ENCODE assay signal across 22 mouse cellular contexts in genomic region chr4:125174516-125175185, GRCm38 (mm10). TPM values are rescaled to one million over a fixed set of nuclear protein-coding genes. Genes with fewer than 3 reads are reported as not detected.
DNase-seq lines count a peak whose midpoint lies in the region; ATAC-seq lines count a peak whose summit lies in the region.
"Had no signal": no experiment of that assay in that cellular context is flagged by ENCODE, and none has a peak within 500 bp of the region (broad histone marks: within the 10 kb centered on the region; RNA-seq: fewer than 3 reads in every experiment).

No protein-coding gene starts in this region.

- ATAC-seq in kidney, embryonic 14.5 days (ENCODE audit: low FRiP score, low TSS enrichment), result 0 out of 2 replicates have a peak, but pooled peaks have one; percentile 32
- no peak for ATAC-seq in heart, embryonic 12.5 days (ENCODE audit: insufficient number of reproducible peaks, low FRiP score)
- no peak for ATAC-seq in liver, embryonic 11.5 days (replicated peaks; ENCODE audit: low FRiP score)
- ATAC-seq: forebrain, embryonic 13.5 days; intestine, postnatal 0 days; lung, postnatal 0 days had no signal

- no peaks in the 10 kb centered on the region for H3K4me1 ChIP-seq in kidney, embryonic 14.5 days (ENCODE audit: control insufficient read depth, insufficient read depth, low read length)
- no peaks in the 10 kb centered on the region for H3K4me1 ChIP-seq in heart, embryonic 12.5 days (replicated peaks)
- no peaks in the 10 kb centered on the region for H3K4me1 ChIP-seq in liver, embryonic 11.5 days (replicated peaks; ENCODE audit: control insufficient read depth, insufficient read depth, low read length)

- no peak overlapping the region for H3K4me2 ChIP-seq in kidney, embryonic 14.5 days (replicated peaks; ENCODE audit: low read depth, low read length)
- no peak overlapping the region for H3K4me2 ChIP-seq in heart, embryonic 12.5 days
- H3K4me2 ChIP-seq in liver, embryonic 11.5 days, result no peak overlapping the region
- H3K4me2 ChIP-seq: embryonic facial prominence, embryonic 12.5 days; forebrain, embryonic 13.5 days; heart, embryonic 13.5 days; hindbrain, embryonic 15.5 days; liver, embryonic 15.5 days had no signal

- 34% methylated on average over 5 of the region's 5 CpGs for WGBS in kidney, embryonic 14.5 days
- WGBS in heart, embryonic 12.5 days, result 77% methylated on average over 5 of the region's 5 CpGs
- WGBS in liver, embryonic 11.5 days, result 82% methylated on average over 5 of the region's 5 CpGs

- peak; percentile 44 for DNase-seq in embryo, embryonic 10 days (ENCODE audit: low spot score)
- no peak for DNase-seq in embryo, embryonic 9.5 days (ENCODE audit: extremely low spot score)
- DNase-seq in embryo, embryonic 11.5 days (ENCODE audit: low read depth, low spot score), result peak; percentile 19
- DNase-seq in kidney, postnatal 4 days, result peak; percentile 41 to 54
- no peak for DNase-seq in liver, embryonic 11.5 days (ENCODE audit: low spot score)
- DNase-seq in layer of hippocampus, adult 18-20 months (ENCODE audit: low spot score in 2 of 2), result no peak
- DNase-seq: adrenal gland, postnatal 14 days; cerebellum, postnatal 14 days; layer of hippocampus, adult 9-11 months; midbrain, embryonic 14.5 days; right cerebral cortex, postnatal 4 days had no signal

- no peak overlapping the region for H3K4me3 ChIP-seq in kidney, embryonic 14.5 days (ENCODE audit: low read length)
- no peak overlapping the region for H3K4me3 ChIP-seq in heart, embryonic 12.5 days
- no peak overlapping the region for H3K4me3 ChIP-seq in liver, embryonic 11.5 days (ENCODE audit: low read depth, low read length)
- H3K4me3 ChIP-seq: embryonic facial prominence, embryonic 12.5 days; erythroblast, embryonic 14.5 days; forebrain, embryonic 13.5 days; heart, embryonic 13.5 days; hindbrain, embryonic 15.5 days; liver, embryonic 15.5 days had no signal

- H3K27ac ChIP-seq in kidney, embryonic 14.5 days (ENCODE audit: low read depth, low read length), result no peak overlapping the region
- H3K27ac ChIP-seq in heart, embryonic 12.5 days (ENCODE audit: poor library complexity, severe bottlenecking), result no peak overlapping the region
- no peak overlapping the region for H3K27ac ChIP-seq in liver, embryonic 11.5 days (ENCODE audit: low read depth, low read length)
- H3K27ac ChIP-seq: embryonic facial prominence, embryonic 12.5 days; forebrain, embryonic 13.5 days; heart, embryonic 13.5 days; hindbrain, embryonic 15.5 days; liver, embryonic 15.5 days had no signal

- no peaks in the 10 kb centered on the region for H3K9me3 ChIP-seq in kidney, embryonic 14.5 days (ENCODE audit: control insufficient read depth, low read length)
- H3K9me3 ChIP-seq in heart, embryonic 12.5 days (replicated peaks), result no peaks in the 10 kb centered on the region
- H3K9me3 ChIP-seq in liver, embryonic 11.5 days (ENCODE audit: control insufficient read depth, low read length), result no peaks in the 10 kb centered on the region
- H3K9me3 ChIP-seq: embryonic facial prominence, embryonic 12.5 days; forebrain, embryonic 13.5 days; heart, embryonic 13.5 days; hindbrain, embryonic 15.5 days; liver, embryonic 15.5 days had no signal

- no peaks in the 10 kb centered on the region for H3K36me3 ChIP-seq in kidney, embryonic 14.5 days (ENCODE audit: control insufficient read depth, insufficient read depth, low read length)
- H3K36me3 ChIP-seq in heart, embryonic 12.5 days, result no peaks in the 10 kb centered on the region
- no peaks in the 10 kb centered on the region for H3K36me3 ChIP-seq in liver, embryonic 11.5 days (ENCODE audit: control insufficient read depth, insufficient read depth, low read length)
- H3K36me3 ChIP-seq: embryonic facial prominence, embryonic 12.5 days; G1E; heart, embryonic 13.5 days; hindbrain, embryonic 15.5 days; liver, embryonic 15.5 days had no signal

- H3K9ac ChIP-seq in kidney, embryonic 14.5 days (ENCODE audit: low read depth, low read length), result no peak overlapping the region
- no peak overlapping the region for H3K9ac ChIP-seq in heart, embryonic 12.5 days
- no peak overlapping the region for H3K9ac ChIP-seq in liver, embryonic 11.5 days (ENCODE audit: low read depth, low read length)
- H3K9ac ChIP-seq: embryonic facial prominence, embryonic 12.5 days; forebrain, embryonic 13.5 days; heart, embryonic 13.5 days; hindbrain, embryonic 15.5 days; liver, embryonic 15.5 days had no signal

- H3K27me3 ChIP-seq in kidney, embryonic 14.5 days (ENCODE audit: control insufficient read depth, insufficient read depth, low read length), result peaks cover 4% of the 10 kb centered on the region; the same call in 1 of the 2 replicates
- peaks cover 14% of the 10 kb centered on the region; the same call in 1 of the 2 replicates for H3K27me3 ChIP-seq in heart, embryonic 12.5 days (replicated peaks)
- no peaks in the 10 kb centered on the region for H3K27me3 ChIP-seq in liver, embryonic 11.5 days (replicated peaks; ENCODE audit: control insufficient read depth, insufficient read depth, low read length)
- H3K27me3 ChIP-seq: embryonic facial prominence, embryonic 12.5 days; hindbrain, embryonic 15.5 days; liver, embryonic 15.5 days had no signal

RNA-seq across cellular contexts. Expression of gene Zc3h12a, which starts 47.0 kb away (rescaled TPM):
- polyA plus RNA-seq in kidney, embryonic 14.5 days (2014; fragmentation: Nextera tagmentation; extraction: Ambion mirVana), result 0.60 and 0.61 TPM in 2 replicates
- polyA plus RNA-seq in heart, embryonic 12.5 days (2016; fragmentation: Nextera tagmentation; extraction: Ambion mirVana), result 0.80 and 1.3 TPM in 2 replicates
- polyA plus RNA-seq in liver, embryonic 11.5 days (2014; fragmentation: Nextera tagmentation; extraction: Ambion mirVana), result 1.0 and 1.3 TPM in 2 replicates
- total RNA-seq in layer of hippocampus, adult 18-20 months (2021), result 1 to 10 TPM in 1 of 2 experiments, under 1 TPM in 1; 0.99 to 1.3 TPM

Comparison
In these comparisons a context has a peak if more than half of its experiments do, and no peak if none do; other contexts are left out.
1. DNase-seq: peak in embryo, embryonic 10 days (single experiment), embryo, embryonic 11.5 days (single experiment) and kidney, postnatal 4 days (2 of 2); none in embryo, embryonic 9.5 days (single experiment), liver, embryonic 11.5 days (single experiment) and layer of hippocampus, adult 18-20 months (0 of 2).